Mouse (Mus musculus) midbrain, postnatal 0 days (tissue): ENCODE measurements around the gene Creb1. TPM values are rescaled to one million over a fixed set of nuclear protein-coding genes. Genes with fewer than 3 reads are reported as not detected.
A peak's percentile ranks its signal among the peaks of the same experiment; 100 is the strongest.

Source experiments
- ATAC-seq: fragments of 200-750 bp; cut with Nextera tagmentation; 2 replicates; pipeline ENCODE4 v1.8.0; 2017; ENCODE audit warnings: moderate number of reproducible peaks, mild to moderate bottlenecking, moderate TSS enrichment, moderate library complexity; ENCODE audit not compliant: low FRiP score
- DNase-seq: peaks from one replicate; pipeline ENCODE4 v3.0.0-alpha.2; 2015; ENCODE audit warnings: low spot score
- H3K27ac ChIP-seq: fragments of 300-500 bp; sonication (generic); 2 replicates; pipeline ENCODE4 v1.5.1; 2014; ENCODE audit warnings: low read depth, mild to moderate bottlenecking, low read length, mixed read lengths
- H3K27me3 ChIP-seq: fragments of 300-500 bp; sonication (generic); 2 replicates; pipeline ENCODE4 v1.6.1; 2014; ENCODE audit warnings: low read length, control low read depth, mixed read lengths; ENCODE audit not compliant: insufficient read depth
- H3K36me3 ChIP-seq: fragments of 300-500 bp; sonication (generic); 2 replicates; pipeline ENCODE4 v1.6.1; 2014; ENCODE audit warnings: low read length, control low read depth, mixed read lengths; ENCODE audit not compliant: insufficient read depth
- H3K4me1 ChIP-seq: fragments of 300-500 bp; sonication (generic); 2 replicates; pipeline ENCODE4 v1.6.1; 2014; ENCODE audit warnings: mild to moderate bottlenecking, control low read depth, antibody characterized with exemption, low read length, mixed read lengths; ENCODE audit not compliant: insufficient read depth
- H3K4me2 ChIP-seq: fragments of 300-500 bp; sonication (generic); 2 replicates; pipeline ENCODE4 v1.6.1; 2014; ENCODE audit warnings: low read depth, mild to moderate bottlenecking, low read length, mixed read lengths; ENCODE audit not compliant: poor library complexity, severe bottlenecking
- H3K4me3 ChIP-seq: fragments of 300-500 bp; sonication (generic); 2 replicates; pipeline ENCODE4 v1.5.1; 2014; ENCODE audit warnings: low read depth, mild to moderate bottlenecking, low read length, moderate library complexity
- H3K9ac ChIP-seq: fragments of 300-500 bp; sonication (generic); replicated peaks from 2 replicates; pipeline ENCODE4 v1.6.1; 2014; ENCODE audit warnings: mild to moderate bottlenecking, low read length, moderate library complexity, mixed read lengths; ENCODE audit not compliant: poor library complexity, severe bottlenecking
- H3K9me3 ChIP-seq: fragments of 300-500 bp; sonication (generic); 2 replicates; pipeline ENCODE4 v1.6.1; 2016; ENCODE audit warnings: low read length, control low read depth
- CTCF ChIP-seq: IDR thresholded peaks from 2 replicates; pipeline ENCODE4 v1.5.1; 2016; ENCODE audit warnings: antibody characterized with exemption, mild to moderate bottlenecking
- WGBS: fragments of 180-500 bp; shearing (Covaris S2); extraction: QIAGEN DNeasy Blood & Tissue Kit; methylation state at CpG from one replicate; pipeline ENCODE4 v1.1.7; 2014; 5-methylcytosine and 5-hydroxymethylcytosine counted together
- polyA plus RNA-seq: library from polyadenylated mRNA; unstranded; fragments of >200 nt; fragmentation: Nextera tagmentation; extraction: Ambion mirVana; gene quantifications from 2 replicates; pipeline ENCODE4 v1.2.1, GENCODE M21; 2015
- total RNA-seq: library from RNA; depleted of rRNA; stranded (reverse); fragments of >200 nt; gene quantifications from 2 replicates; pipeline ENCODE4 v1.2.3, GENCODE M21; 2014

The Creb1 gene
- total and polyA plus RNA-seq, 2 experiments from 2014 or later, result 11.8 to 45.1 TPM

GRCm38 (mm10) chr1:64522637-64523036 lies 9.8 kb upstream of the Creb1 start:
- DNase-seq (no peak), ATAC-seq (no peak)
- no peak for TF ChIP-seq CTCF
- Histone ChIP-seq H3K9me3 (no peaks in the 10 kb centered on the region), H3K4me2 (no peak overlapping the region), H3K4me1 (no peaks in the 10 kb centered on the region), H3K9ac (no peak overlapping the region), H3K27me3 (no peaks in the 10 kb centered on the region), H3K27ac (no peak overlapping the region), H3K4me3 (no peak overlapping the region), H3K36me3 (no peaks in the 10 kb centered on the region)
- WGBS, result 90% methylated on average over 6 of the region's 6 CpGs

GRCm38 (mm10) chr1:64523117-64523516 lies 9.3 kb upstream of the Creb1 start:
- Histone ChIP-seq H3K27ac (no peak overlapping the region), H3K4me3 (no peak overlapping the region), H3K4me2 (no peak overlapping the region), H3K27me3 (no peaks in the 10 kb centered on the region), H3K4me1 (no peaks in the 10 kb centered on the region), H3K9me3 (no peaks in the 10 kb centered on the region), H3K36me3 (no peaks in the 10 kb centered on the region), H3K9ac (no peak overlapping the region)
- WGBS, result 89% methylated on average over 1 of the region's 1 CpGs
- no peak for ATAC-seq
- no peak for TF ChIP-seq CTCF
- DNase-seq, result no peak

- ATAC-seq, result no peak
- Histone ChIP-seq H3K27me3 (no peaks in the 10 kb centered on the region), H3K4me3 (no peak overlapping the region), H3K27ac (no peak overlapping the region), H3K9me3 (no peaks in the 10 kb centered on the region), H3K4me1 (no peaks in the 10 kb centered on the region), H3K9ac (no peak overlapping the region), H3K36me3 (no peaks in the 10 kb centered on the region), H3K4me2 (no peak overlapping the region)
- no peak for DNase-seq
- 92% methylated on average over 2 of the region's 2 CpGs for WGBS
- TF ChIP-seq CTCF, result no peak
These were observed 7.8 kb upstream of the Creb1 start for GRCm38 (mm10) chr1:64524661-64525060.

- DNase-seq (no peak), ATAC-seq (no peak)
- Histone ChIP-seq H3K4me1 (peaks cover 7% of the 10 kb centered on the region; the same call in 1 of the 2 replicates), H3K9ac (no peak overlapping the region), H3K36me3 (no peaks in the 10 kb centered on the region), H3K9me3 (no peaks in the 10 kb centered on the region), H3K4me2 (no peak overlapping the region), H3K27me3 (no peaks in the 10 kb centered on the region), H3K27ac (no peak overlapping the region), H3K4me3 (no peak overlapping the region)
- no peak for TF ChIP-seq CTCF
These were observed 4.8 kb upstream of the Creb1 start for GRCm38 (mm10) chr1:64527626-64528025.

GRCm38 (mm10) chr1:64529781-64530315 lies 2.6 kb upstream of the Creb1 start:
- ATAC-seq, result no peak
- TF ChIP-seq CTCF, result no peak
- 93% methylated on average over 5 of the region's 5 CpGs for WGBS
- no peak for DNase-seq
- Histone ChIP-seq H3K9ac (no peak overlapping the region), H3K4me2 (no peak overlapping the region), H3K27me3 (no peaks in the 10 kb centered on the region), H3K4me3 (no peak overlapping the region), H3K9me3 (no peaks in the 10 kb centered on the region), H3K27ac (no peak overlapping the region), H3K4me1 (peaks cover 8% of the 10 kb centered on the region; the same call in 1 of the 2 replicates), H3K36me3 (no peaks in the 10 kb centered on the region)

- Histone ChIP-seq H3K27me3 (no peaks in the 10 kb centered on the region), H3K27ac (peak overlapping the region; percentile 92), H3K9me3 (no peaks in the 10 kb centered on the region), H3K4me2 (peak overlapping the region; percentile 89), H3K36me3 (no peaks in the 10 kb centered on the region), H3K9ac (peak overlapping the region; percentile 81), H3K4me1 (peaks cover 8% of the 10 kb centered on the region; the same call in 1 of the 2 replicates), H3K4me3 (peak overlapping the region; percentile 94)
- ATAC-seq (no peak), DNase-seq (no peak)
- WGBS, result 17% methylated on average over 7 of the region's 7 CpGs
- TF ChIP-seq CTCF, result no peak
These were observed 897 bp upstream of the Creb1 start for GRCm38 (mm10) chr1:64531548-64531947.
